Mouse (Mus musculus): Measurements from ENCODE around the gene Pde8a.

Pde8a gene

GRCm38 (mm10) chr7:81211760-81212159 is 1.6 kb upstream of the Pde8a start:
- peak; percentile 85 for DNase-seq (ENCODE audit: low spot score)

DNA sequence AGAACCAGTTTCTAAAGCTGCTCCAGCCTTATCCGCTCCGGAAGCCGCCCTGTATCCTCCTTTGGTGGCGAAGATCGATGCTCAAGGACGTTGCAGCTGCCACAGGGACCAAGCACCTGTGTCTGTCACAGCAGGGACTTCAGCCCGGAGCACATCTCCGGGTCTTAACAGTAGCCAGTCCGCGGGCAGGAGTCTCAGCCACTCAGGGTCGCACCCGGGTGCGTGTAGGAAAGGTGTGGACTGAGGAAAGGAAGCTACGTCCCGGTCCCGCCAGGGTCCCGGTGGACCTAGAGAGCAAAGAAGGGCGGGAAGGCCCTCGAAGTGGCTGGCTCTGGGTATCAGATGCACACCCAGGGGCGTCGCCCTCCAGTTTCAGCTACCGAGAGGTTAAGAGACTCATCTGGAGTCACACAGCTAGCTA is 1.1 kb upstream of the Pde8a start:
- peak; percentile 68 for DNase-seq (ENCODE audit: low spot score)

- DNase-seq (ENCODE audit: low spot score) = peak; percentile 94
Measured at GRCm38 (mm10) chr7:81212697-81213346, 574 bp upstream of the Pde8a start.

DNA sequence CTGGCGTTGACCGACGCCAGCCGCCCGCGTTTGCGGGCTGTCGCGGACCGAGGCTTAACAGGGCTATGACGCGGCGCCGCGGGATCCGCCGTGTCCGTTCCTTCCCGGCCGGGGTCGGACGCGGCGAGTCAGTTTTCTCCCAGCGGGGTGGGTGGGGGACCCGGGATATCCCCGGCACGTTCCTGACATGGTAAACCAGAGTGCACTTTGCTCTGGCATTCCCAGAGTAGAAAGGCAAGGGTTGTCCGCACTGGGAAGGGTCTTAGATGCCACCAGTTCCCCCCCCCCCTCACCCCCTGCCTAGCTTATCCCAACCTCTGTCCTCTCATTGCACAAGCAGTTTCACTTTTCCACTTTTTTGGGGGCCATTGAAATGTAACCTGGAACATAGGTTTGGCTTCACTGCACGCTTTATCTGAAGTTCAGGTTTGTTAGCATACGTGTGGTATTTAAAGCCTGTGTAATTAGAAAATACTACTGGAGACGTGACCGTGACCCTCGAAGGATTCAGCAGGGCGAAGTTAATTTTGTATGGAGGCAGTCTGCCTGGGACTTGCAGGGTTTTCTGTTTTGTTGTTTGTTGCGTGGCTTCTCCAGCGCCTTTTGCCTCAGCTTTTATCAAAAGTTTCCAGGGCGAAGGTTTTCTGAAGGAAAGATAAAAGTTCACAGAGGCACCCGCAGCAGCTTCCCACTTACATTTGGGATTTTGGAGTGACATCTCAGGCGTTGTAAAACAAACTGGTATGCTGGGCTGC is 934 bp downstream of the Pde8a start:
- no peak for DNase-seq (ENCODE audit: low spot score)

- DNase-seq (ENCODE audit: low spot score) = no peak
Measured at GRCm38 (mm10) chr7:81215950-81216349, 2.6 kb downstream of the Pde8a start.

- no peak for DNase-seq (ENCODE audit: low spot score)
Measured at GRCm38 (mm10) chr7:81219321-81219720, 5.9 kb downstream of the Pde8a start.

DNA sequence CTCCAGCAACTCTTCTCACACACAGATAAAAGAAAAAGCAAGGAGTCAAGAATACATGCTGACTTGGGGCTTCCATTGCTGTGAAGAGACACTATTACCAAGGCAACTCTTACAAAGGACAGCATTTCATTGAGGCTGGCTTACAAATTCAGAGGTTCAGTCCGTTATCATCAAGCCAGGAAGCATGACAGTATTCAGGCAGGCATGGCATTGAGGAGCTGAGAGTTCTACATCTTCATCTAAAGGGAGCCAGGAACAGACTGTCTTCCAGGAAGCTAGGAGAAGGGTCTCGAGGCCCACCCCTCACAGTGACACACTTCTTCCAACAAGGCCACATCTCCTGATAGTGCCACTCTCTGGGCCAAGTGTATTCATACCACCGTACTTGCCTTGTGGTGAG is 7.0 kb downstream of the Pde8a start:
- no peak for DNase-seq (ENCODE audit: low spot score)

DNA sequence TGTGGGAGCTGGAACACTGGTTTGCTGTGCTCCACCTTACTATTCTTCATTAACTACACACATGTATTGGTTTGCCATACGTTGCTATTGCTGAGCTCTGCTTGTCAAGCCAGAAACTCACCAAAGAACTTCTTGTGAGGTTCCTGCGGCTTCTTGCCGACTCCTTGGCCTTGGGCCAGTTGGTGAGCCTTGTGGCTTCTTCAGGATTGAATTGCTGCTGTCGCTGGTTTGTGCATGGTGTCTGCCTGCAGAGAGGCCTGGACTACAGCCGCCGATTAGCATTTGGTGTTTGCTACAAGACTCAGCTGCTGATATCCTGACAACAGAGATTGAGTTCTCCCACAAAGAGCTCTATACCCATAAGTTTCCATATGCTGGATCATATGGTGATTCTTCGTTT is 10.9 kb downstream of the Pde8a start:
- DNase-seq (ENCODE audit: low spot score) = no peak

GRCm38 (mm10) chr7:81230091-81230792 is 16.8 kb downstream of the Pde8a start:
- DNase-seq (ENCODE audit: low spot score) = no peak

GRCm38 (mm10) chr7:81232674-81233073 is 19.3 kb downstream of the Pde8a start:
- no peak for DNase-seq (ENCODE audit: low spot score)

DNA sequence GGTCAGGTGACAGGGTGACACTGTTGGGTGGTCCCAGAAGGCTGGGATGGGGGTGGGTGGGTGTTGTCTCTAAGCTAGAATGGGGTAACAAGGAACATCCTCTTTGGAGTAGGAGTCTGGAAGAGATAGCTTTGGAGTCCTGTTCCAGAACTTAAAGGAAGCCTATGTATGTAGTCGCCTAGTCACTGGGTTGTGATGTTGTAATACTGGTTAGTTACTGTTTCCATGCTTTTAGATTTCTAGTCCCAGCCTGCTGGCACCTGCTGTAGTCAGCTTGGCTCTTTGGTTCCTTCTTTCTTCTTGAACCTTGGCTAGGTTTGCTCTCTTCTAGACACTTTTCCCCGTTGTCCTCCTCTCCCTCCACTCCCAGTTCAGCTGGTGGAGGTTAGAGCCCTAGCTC is 21.7 kb downstream of the Pde8a start:
- no peak for DNase-seq (ENCODE audit: low spot score)

DNA sequence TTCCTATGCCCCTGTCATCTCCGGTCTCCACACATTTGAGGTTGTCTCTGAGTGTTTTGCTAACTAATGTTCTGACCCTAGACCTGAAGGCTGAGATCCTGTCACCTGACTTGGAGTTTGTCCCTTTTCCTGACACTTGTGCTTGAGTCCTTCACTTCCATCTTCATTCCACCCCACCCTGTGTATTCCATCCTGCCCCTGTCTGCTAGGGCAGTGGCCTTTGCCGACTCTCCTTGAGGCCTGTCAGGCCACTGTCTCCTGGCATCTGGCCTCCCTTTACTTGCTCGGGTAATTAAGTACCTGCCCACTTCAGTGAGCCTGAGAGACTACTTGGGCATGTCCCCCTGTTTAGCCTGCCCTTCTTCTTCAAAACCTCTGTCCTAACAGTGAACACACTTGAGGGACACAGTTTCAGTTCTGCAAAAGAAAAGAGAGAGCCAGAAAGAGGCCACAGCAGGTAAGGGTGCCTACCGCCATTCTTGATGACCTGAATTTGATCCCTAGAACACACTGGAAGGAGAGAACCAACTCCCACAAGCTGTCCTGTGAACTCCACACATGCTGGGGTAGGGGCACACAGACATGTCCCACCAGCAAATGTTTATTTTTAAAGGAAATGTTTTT is 22.3 kb downstream of the Pde8a start:
- no peak for DNase-seq (ENCODE audit: low spot score)

DNA sequence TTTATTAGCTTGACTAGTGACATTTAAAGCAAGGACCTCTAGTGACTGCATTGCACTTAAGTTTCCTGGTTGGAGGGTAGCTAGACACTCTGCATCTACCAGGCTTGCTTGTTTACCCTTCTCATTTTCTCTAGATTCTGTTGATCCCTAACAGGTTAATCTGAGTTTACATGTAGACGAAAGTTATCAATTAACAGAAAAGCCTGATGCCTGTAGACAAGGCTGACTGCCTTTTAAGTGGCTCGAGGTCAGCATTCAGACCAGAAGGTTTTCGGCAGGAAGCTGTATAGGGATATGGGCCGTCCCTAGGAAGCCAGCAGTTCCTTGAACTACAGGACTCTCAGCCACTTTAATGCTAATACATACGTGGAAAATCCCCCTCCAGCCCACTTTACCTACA is 30.0 kb downstream of the Pde8a start:
- no peak for DNase-seq (ENCODE audit: low spot score)

DNA sequence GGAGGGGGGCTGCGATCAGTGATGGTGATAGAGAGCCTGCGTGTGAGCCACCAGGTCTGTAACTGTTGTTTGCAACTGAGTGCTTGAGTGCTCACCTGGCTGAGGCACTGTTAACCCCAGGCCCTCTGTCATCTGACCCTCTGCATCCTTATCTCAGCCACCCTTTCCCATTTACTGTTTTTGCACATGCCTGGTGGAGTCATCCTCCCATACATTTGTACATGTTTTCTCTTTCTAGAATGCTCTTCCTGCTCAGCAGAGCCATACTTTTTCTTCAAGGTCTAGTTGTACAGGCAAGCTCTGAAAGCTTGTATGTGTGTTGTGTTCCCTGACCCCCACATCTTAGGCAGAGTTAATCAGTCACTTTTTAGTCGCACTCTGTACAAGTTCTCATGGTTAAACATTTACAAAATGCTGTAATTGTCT is 36.5 kb downstream of the Pde8a start:
- no peak for DNase-seq (ENCODE audit: low spot score)

GRCm38 (mm10) chr7:81250601-81251000 is 37.2 kb downstream of the Pde8a start:
- DNase-seq (ENCODE audit: low spot score) = no peak

GRCm38 (mm10) chr7:81251521-81251920 is 38.1 kb downstream of the Pde8a start:
- DNase-seq (ENCODE audit: low spot score) = no peak

DNA sequence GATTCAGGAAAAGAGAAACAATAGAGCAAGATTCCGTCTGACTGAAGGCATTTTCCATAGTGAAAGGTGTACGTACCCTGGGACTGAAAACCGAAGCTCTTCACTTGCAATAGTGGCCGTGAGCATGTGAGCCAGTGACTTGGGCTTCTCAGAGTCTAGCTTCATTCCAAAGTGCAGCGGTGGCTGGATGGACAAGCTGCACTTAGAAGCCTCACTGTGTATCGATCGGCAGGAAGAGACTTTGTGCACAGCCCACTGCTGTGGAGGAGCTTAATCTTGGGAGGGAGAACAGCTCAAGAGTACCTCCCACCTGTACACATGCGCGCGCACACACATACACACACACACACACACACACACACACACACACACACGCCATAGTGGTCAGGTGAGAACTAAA is 39.9 kb downstream of the Pde8a start:
- no peak for DNase-seq (ENCODE audit: low spot score)

- DNase-seq (ENCODE audit: low spot score) = no peak
Measured at GRCm38 (mm10) chr7:81254579-81254978, 41.2 kb downstream of the Pde8a start.

DNA sequence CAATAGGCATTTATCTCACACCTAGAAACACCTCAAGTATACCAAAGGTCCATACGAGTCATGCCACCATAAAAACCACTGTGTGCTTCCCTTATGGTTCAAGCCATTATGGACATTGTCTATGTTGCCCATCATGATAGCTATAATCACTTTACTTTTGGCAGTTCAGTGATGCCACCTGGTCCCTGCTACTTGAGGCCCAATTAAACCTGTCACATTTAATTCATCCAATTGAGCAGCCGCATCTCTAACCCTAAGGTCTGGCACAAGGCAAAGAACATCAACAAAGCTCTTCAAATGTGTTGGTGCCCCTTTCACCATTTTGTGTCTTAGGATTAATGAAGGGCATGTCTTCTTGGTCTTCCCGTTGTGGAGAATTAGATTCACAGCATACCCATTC is 42.1 kb downstream of the Pde8a start:
- DNase-seq (ENCODE audit: low spot score) = no peak

GRCm38 (mm10) chr7:81256773-81257172 is 43.4 kb downstream of the Pde8a start:
- no peak for DNase-seq (ENCODE audit: low spot score)

DNA sequence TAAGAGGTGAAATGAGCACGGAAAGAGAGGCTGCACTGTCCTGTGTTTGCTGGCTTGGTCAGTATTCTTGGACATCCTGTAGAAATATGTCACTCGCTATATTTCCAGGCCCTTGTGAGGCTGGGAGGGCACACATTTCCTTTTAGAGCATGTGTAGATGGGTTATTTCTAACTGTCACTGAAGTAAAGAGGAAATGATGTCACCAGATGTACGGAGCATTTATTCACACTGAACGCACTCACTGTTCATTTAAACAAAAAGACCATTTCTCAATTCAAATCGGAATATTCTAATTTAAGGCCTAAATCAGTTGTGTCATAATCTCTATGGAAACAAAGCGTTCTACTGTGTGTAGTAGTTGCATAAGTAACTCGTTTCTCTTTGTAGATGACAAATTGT is 48.2 kb downstream of the Pde8a start:
- no peak for DNase-seq (ENCODE audit: low spot score)

- no peak for DNase-seq (ENCODE audit: low spot score)
Measured at GRCm38 (mm10) chr7:81272908-81273307, 59.5 kb downstream of the Pde8a start.

DNA sequence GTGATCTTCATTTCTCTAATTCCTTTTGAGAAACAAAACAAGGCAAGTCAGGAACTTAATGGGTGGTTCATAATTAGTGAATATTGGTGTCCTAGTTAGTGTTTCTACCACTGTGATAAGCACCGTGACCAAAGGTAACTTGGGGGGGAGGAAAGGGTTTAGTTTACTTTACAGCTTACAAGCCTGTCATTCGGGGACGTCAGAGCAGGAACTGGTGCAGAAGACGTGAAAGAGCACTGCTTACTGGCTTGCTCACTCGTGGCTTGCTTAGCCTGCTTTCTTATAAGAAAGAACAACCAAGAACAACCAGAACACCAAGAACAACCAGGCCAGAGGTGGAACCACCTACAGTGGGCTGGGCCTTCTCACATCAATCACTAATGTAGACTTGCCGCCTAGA is 65.6 kb downstream of the Pde8a start:
- no peak for DNase-seq (ENCODE audit: low spot score)

Data from ovary, adult 18-20 months (tissue).